Mouse (Mus musculus) kidney, embryonic 14.5 days (tissue): ENCODE measurements around the gene Stradb. TPM values are rescaled to one million over a fixed set of nuclear protein-coding genes. Genes with fewer than 3 reads are reported as not detected.

Experiments used
- ATAC-seq: fragments of 200-750 bp; cut with Nextera tagmentation; 2 replicates; pipeline ENCODE4 v1.8.0; 2017; ENCODE audit warnings: moderate number of reproducible peaks, mild to moderate bottlenecking, moderate TSS enrichment, moderate library complexity; ENCODE audit not compliant: low FRiP score, low TSS enrichment
- H3K27ac ChIP-seq: fragments of 300-500 bp; sonication (generic); 2 replicates; pipeline ENCODE4 v1.5.1; 2014; ENCODE audit warnings: low read depth, mild to moderate bottlenecking, low read length, moderate library complexity, mixed read lengths
- H3K27me3 ChIP-seq: fragments of 300-500 bp; sonication (generic); 2 replicates; pipeline ENCODE4 v1.6.1; 2014; ENCODE audit warnings: mild to moderate bottlenecking, low read length; ENCODE audit not compliant: control insufficient read depth, insufficient read depth
- H3K36me3 ChIP-seq: fragments of 300-500 bp; sonication (generic); 2 replicates; pipeline ENCODE4 v1.6.1; 2014; ENCODE audit warnings: low read length, mixed read lengths; ENCODE audit not compliant: control insufficient read depth, insufficient read depth
- H3K4me1 ChIP-seq: fragments of 300-500 bp; sonication (generic); 2 replicates; pipeline ENCODE4 v1.6.1; 2014; ENCODE audit warnings: low read length, mixed read lengths; ENCODE audit not compliant: control insufficient read depth, insufficient read depth
- H3K4me2 ChIP-seq: fragments of 300-500 bp; sonication (generic); replicated peaks from 2 replicates; pipeline ENCODE4 v1.6.1; 2014; ENCODE audit warnings: low read depth, mild to moderate bottlenecking, low read length
- H3K4me3 ChIP-seq: fragments of 300-500 bp; sonication (generic); 2 replicates; pipeline ENCODE4 v1.5.1; 2014; ENCODE audit warnings: mild to moderate bottlenecking, low read length
- H3K9ac ChIP-seq: fragments of 300-500 bp; sonication (generic); 2 replicates; pipeline ENCODE4 v1.6.1; 2014; ENCODE audit warnings: low read depth, mild to moderate bottlenecking, low read length, moderate library complexity
- H3K9me3 ChIP-seq: fragments of 300-500 bp; sonication (generic); 2 replicates; pipeline ENCODE4 v1.6.1; 2016; ENCODE audit warnings: low read length; ENCODE audit not compliant: control insufficient read depth
- WGBS: fragments of 180-500 bp; shearing (Covaris S2); extraction: QIAGEN DNeasy Blood & Tissue Kit; methylation state at CpG from one replicate; pipeline ENCODE4 v1.1.7; 2014; 5-methylcytosine and 5-hydroxymethylcytosine counted together
- polyA plus RNA-seq: library from polyadenylated mRNA; unstranded; fragments of >200 nt; fragmentation: Nextera tagmentation; extraction: Ambion mirVana; gene quantifications from 2 replicates; pipeline ENCODE4 v1.2.1, GENCODE M21; 2014

The Stradb gene
- polyA plus RNA-seq, 1 experiment from 2014 or later = 24.9 TPM

- Histone ChIP-seq H3K27me3 (no peaks in the 10 kb centered on the region), H3K4me1 (peaks cover 6% of the 10 kb centered on the region), H3K4me2 (peak overlapping the region; percentile 64), H3K27ac (peak overlapping the region; percentile 52; the same call in 1 of the 2 replicates), H3K9me3 (no peaks in the 10 kb centered on the region), H3K4me3 (peak overlapping the region; percentile 90), H3K9ac (peak overlapping the region; percentile 87), H3K36me3 (0 out of 2 replicates have a peak, but pooled peaks cover 3% of the 10 kb centered on the region)
- ATAC-seq = peak; percentile 28
- WGBS = under 1% methylated on average over 28 of the region's 28 CpGs
Measured at GRCm38 (mm10) chr1:58972851-58973365, 414 bp upstream of the Stradb start.

GRCm38 (mm10) chr1:58982276-58982675 is 9.0 kb downstream of the Stradb start:
- H3K27me3 ChIP-seq = no peaks in the 10 kb centered on the region
- H3K9me3 ChIP-seq = no peaks in the 10 kb centered on the region
- no peak overlapping the region for H3K4me2 ChIP-seq
- WGBS = 95% methylated on average over 3 of the region's 3 CpGs
- H3K4me1 ChIP-seq = no peaks in the 10 kb centered on the region
- H3K36me3 ChIP-seq = peaks cover 31% of the 10 kb centered on the region
- no peak for ATAC-seq
- H3K4me3 ChIP-seq = no peak overlapping the region
- no peak overlapping the region for H3K9ac ChIP-seq
- no peak overlapping the region for H3K27ac ChIP-seq

- 78% methylated on average over 5 of the region's 5 CpGs for WGBS
- Histone ChIP-seq H3K9ac (no peak overlapping the region), H3K27me3 (no peaks in the 10 kb centered on the region), H3K4me2 (no peak overlapping the region), H3K36me3 (peaks cover 30% of the 10 kb centered on the region), H3K27ac (no peak overlapping the region), H3K4me1 (no peaks in the 10 kb centered on the region), H3K9me3 (no peaks in the 10 kb centered on the region), H3K4me3 (no peak overlapping the region)
- ATAC-seq = no peak
Measured at GRCm38 (mm10) chr1:58984586-58984985, 11.3 kb downstream of the Stradb start.

- 84% methylated on average over 7 of the region's 7 CpGs for WGBS
- Histone ChIP-seq H3K4me3 (no peak overlapping the region), H3K9ac (no peak overlapping the region), H3K27me3 (no peaks in the 10 kb centered on the region), H3K4me1 (no peaks in the 10 kb centered on the region), H3K4me2 (no peak overlapping the region), H3K27ac (no peak overlapping the region), H3K9me3 (no peaks in the 10 kb centered on the region), H3K36me3 (peaks cover 14% of the 10 kb centered on the region; the same call in 1 of the 2 replicates)
- ATAC-seq = no peak
Measured at GRCm38 (mm10) chr1:58993144-58993543, 19.8 kb downstream of the Stradb start.

GRCm38 (mm10) chr1:58993723-58994122 is 20.4 kb downstream of the Stradb start:
- Histone ChIP-seq H3K9me3 (no peaks in the 10 kb centered on the region), H3K4me3 (no peak overlapping the region), H3K4me1 (no peaks in the 10 kb centered on the region), H3K27me3 (no peaks in the 10 kb centered on the region), H3K4me2 (no peak overlapping the region), H3K27ac (no peak overlapping the region), H3K36me3 (peaks cover 12% of the 10 kb centered on the region; the same call in 1 of the 2 replicates), H3K9ac (no peak overlapping the region)
- WGBS = 50% methylated on average over 1 of the region's 1 CpGs
- ATAC-seq = no peak

GRCm38 (mm10) chr1:58995313-58995712 is 22.0 kb downstream of the Stradb start:
- 90% methylated on average over 5 of the region's 5 CpGs for whole genome bisulfite sequencing

GRCm38 (mm10) chr1:59009250-59009649 is 35.9 kb downstream of the Stradb start:
- Histone ChIP-seq H3K9me3 (no peaks in the 10 kb centered on the region), H3K36me3 (no peaks in the 10 kb centered on the region), H3K9ac (no peak overlapping the region), H3K4me2 (no peak overlapping the region), H3K27ac (no peak overlapping the region), H3K27me3 (no peaks in the 10 kb centered on the region), H3K4me3 (no peak overlapping the region), H3K4me1 (no peaks in the 10 kb centered on the region)
- WGBS = 36% methylated on average over 4 of the region's 4 CpGs
- no peak for ATAC-seq

More at GRCm38 (mm10) chr1:58995313-58995712, 22.0 kb downstream of the Stradb start:
- Histone ChIP-seq H3K4me2 (no peak overlapping the region), H3K36me3 (peaks cover 12% of the 10 kb centered on the region; the same call in 1 of the 2 replicates), H3K9ac (no peak overlapping the region), H3K4me1 (no peaks in the 10 kb centered on the region), H3K27ac (no peak overlapping the region), H3K27me3 (no peaks in the 10 kb centered on the region), H3K9me3 (no peaks in the 10 kb centered on the region), H3K4me3 (no peak overlapping the region)
- no peak for ATAC-seq

- no peaks in the 10 kb centered on the region for H3K4me1 ChIP-seq
- 79% methylated on average over 3 of the region's 3 CpGs for WGBS
- no peak for ATAC-seq
- no peaks in the 10 kb centered on the region for H3K9me3 ChIP-seq
- H3K4me2 ChIP-seq = no peak overlapping the region
- H3K36me3 ChIP-seq = no peaks in the 10 kb centered on the region
- no peaks in the 10 kb centered on the region for H3K27me3 ChIP-seq
- no peak overlapping the region for H3K27ac ChIP-seq
- no peak overlapping the region for H3K9ac ChIP-seq
- H3K4me3 ChIP-seq = no peak overlapping the region
Measured at GRCm38 (mm10) chr1:59021556-59021955, 48.2 kb downstream of the Stradb start.

- Histone ChIP-seq H3K27me3 (no peaks in the 10 kb centered on the region), H3K27ac (no peak overlapping the region), H3K9me3 (no peaks in the 10 kb centered on the region), H3K4me2 (no peak overlapping the region), H3K9ac (no peak overlapping the region), H3K4me3 (no peak overlapping the region), H3K4me1 (no peaks in the 10 kb centered on the region), H3K36me3 (no peaks in the 10 kb centered on the region)
- 78% methylated on average over 5 of the region's 5 CpGs for WGBS
- ATAC-seq = no peak
Measured at GRCm38 (mm10) chr1:59037723-59038122, 64.4 kb downstream of the Stradb start.
